Mouse (Mus musculus): Measurements from ENCODE around the gene Hexa.

Gene Hexa

DNA sequence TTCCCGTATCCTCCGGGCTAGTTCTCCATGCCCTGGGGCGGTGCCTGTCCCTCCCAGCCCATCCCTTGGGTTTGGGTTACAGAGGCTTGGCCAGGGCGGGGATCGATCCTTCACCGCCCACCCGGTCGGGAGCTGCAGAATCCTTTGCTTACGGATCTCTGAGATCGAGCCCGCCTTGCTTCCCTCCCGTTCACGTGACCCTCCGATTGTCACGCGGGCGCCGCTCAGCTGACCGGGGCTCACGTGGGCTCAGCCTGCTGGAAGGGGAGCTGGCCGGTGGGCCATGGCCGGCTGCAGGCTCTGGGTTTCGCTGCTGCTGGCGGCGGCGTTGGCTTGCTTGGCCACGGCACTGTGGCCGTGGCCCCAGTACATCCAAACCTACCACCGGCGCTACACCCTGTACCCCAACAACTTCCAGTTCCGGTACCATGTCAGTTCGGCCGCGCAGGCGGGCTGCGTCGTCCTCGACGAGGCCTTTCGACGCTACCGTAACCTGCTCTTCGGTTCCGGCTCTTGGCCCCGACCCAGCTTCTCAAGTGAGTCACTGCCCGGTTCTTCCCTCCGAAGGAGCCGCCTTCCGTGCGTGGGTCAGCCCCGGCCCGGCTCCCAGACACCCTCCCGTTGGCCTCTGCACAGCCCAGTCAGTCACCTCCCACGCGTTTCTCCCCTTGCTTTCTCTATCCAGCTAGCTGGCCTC, at the start of gene Hexa, which contains the start of gene Tmem202:
Hexa (plus strand) TSS at position 100 of the 697 bp plus-strand sequence.
Tmem202 (minus strand) TSS at position 407 of the 697 bp plus-strand sequence.
- DNase-seq (ENCODE audit: low spot score in 2 of 2), result peak; percentile 79 to 88

DNA sequence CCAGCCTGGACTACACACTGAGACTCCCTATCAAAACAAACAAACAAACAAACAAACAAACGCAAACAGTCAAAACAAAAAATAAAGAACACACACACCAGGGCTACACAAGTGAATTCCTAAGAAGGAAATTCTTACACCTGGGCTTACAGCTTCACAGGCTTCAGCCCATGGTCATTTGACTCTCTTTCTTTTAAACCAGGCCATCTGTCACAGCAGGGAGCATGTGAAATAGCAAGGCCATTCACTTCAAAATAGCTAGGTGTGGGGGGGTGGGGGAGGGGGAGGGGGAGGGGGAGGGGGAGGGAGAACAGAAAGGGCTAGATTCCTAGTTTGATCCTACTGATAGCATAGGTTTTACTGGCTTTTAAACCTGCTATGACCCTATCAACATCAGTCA, 31.2 kb upstream of the Hexa start:
- no peak for DNase-seq (ENCODE audit: low spot score in 2 of 2)

DNA sequence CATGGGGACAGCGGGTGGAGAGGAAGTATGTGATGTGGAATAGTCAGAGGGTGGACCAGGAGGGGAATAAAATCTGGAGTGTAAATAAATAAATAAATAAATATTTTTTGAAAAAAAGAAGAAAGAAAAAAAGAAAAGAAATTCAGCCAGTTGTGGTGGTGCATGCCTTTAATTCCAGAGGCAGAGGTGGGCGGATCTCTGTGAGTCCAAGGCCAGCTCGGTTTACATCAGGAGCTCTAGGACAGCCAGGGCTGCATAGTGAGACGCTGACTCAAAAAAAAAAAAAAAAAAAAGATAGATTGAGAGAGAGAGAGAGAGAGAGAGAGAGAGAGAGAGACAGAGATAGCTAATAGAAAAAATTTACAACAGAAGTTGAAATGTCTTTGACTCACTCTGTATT, 27.0 kb upstream of the Hexa start:
- no peak for DNase-seq (ENCODE audit: low spot score in 2 of 2)

DNA sequence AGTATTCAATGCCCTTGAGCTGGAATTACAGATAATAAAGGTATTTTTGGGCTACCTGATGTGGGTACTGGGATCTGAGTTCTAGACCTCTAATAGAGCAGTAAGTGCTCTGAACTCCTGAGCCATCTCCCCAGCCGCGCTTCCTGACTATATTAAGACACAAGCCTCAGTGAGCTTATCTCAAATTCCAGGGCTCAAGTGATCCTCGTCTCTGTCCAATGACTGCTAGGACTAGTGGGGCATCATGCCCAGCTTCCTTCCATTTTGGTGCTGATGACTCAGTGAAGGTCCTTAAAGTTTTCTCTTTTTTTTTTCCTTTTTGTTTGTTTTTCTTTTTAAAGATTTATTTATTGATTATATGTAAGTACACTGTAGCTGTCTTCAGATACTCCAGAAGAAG, 24.3 kb upstream of the Hexa start:
- DNase-seq (ENCODE audit: low spot score in 2 of 2), result no peak

DNA sequence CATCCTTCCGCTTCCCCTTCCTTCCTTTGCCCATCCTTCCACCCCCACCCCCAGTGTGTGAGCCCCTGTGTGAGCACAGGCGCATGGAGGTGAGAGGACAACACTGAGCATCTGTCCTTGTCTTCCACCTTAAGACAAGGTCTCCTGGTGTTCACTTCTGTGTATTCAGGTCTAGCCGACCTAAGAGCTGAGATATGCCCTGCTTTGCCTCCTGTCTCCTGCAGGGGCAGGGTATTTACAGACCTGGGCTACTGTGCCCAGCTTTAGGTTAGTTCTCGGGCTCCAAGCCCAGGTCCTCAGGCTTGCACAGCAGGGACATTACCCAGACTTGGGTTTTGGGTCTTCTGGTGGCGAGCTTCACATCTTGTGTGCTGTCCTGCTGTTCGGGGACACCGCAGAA, 22.2 kb upstream of the Hexa start:
- no peak for DNase-seq (ENCODE audit: low spot score in 2 of 2)

DNA sequence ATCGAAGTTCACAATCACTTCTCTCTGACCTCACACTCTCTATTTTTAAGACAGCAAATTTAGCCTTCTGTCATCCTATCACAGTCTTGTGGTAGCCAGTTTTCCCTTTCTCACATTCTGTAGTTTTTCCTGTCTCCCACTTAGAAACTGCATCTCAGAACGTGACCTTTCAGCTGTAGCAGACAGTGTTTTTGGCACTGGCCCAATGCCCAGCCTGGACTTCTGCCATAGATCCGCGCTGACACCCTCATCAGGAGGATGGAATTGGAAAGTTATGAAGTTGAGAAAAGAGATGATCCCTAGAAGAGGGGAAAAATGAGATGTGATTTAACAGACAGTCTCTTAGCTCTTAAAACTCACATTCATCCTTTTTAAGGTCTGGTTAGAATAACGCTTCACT, 20.4 kb upstream of the Hexa start:
- DNase-seq (ENCODE audit: low spot score in 2 of 2), result peak in 1 of 2 experiments; percentile 63

DNA sequence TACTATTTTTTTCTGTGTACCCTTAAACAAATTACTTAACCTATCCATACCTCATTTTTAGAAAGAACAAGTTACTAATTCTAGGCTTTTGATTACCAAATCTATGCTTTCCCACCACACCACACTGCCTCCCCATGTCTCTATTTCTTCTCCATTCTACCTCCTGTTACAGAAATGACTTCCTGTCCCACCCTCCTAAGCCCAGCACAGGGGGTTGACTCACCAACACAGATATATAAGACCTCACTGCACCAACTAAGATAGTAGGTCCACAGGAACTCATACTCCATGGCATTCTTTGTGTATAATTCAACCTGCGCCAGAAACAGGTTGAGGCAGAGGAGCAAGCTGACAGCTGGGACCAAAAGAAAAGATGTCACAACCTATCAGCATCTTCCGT, 19.9 kb upstream of the Hexa start:
- DNase-seq (ENCODE audit: low spot score in 2 of 2), result no peak

DNA sequence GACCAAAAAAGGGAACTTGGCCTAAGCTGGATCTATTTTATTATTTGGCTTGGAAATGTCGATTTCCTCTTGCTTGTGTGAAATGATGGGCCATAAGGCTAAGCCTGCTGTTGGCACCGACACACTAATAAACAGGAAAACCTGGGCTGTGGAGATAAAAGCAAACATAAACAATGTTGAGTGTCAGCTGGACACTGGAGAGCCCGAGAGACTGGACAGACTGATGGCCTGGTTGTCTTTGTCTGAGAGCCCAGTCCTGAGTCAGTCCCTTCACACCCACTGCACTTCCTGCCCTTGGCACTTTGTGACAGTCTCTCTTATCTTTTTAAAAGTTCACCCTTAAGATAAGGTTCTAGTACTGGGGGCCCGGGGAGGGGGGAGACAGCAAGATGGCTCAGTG, 16.4 kb upstream of the Hexa start:
- DNase-seq (ENCODE audit: low spot score in 2 of 2), result no peak

DNA sequence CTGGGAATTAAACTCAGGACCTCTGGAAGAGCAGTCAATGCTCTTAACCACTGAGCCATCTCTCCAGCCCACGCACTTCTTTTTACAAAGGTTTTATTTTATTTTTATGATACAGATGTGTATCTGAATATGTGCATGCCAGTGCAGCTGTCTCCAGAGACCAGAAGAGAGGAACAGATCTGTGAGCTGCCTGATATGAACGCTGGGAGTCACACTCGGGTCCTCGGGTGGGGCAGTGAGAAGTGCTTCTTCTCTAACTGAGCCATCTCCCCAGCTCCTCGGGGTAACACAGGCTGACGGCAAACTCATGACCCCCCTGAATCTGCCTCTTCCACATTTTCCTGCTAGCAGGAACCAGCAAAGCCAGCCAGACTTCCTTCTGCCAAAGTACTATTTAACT, 12.6 kb upstream of the Hexa start:
- no peak for DNase-seq (ENCODE audit: low spot score in 2 of 2)

DNA sequence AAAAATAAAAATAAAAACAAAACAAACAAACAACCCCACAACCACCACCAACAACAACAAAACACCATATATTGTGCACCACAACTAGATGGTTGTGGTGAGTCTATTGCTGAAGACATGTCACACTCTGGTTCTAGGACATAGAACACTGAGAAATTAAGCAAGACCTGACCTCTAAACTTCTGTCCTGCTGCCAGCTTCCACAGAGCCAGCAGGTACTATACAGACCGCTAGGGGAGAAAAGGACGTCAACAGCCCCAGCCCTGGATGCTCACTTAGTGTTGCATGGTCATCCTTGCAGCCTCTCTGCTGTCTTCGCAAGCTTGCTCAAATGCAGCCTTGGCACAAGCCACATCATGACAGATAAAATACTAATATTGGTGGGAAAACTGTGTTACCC, 11.8 kb upstream of the Hexa start:
- no peak for DNase-seq (ENCODE audit: low spot score in 2 of 2)

DNA sequence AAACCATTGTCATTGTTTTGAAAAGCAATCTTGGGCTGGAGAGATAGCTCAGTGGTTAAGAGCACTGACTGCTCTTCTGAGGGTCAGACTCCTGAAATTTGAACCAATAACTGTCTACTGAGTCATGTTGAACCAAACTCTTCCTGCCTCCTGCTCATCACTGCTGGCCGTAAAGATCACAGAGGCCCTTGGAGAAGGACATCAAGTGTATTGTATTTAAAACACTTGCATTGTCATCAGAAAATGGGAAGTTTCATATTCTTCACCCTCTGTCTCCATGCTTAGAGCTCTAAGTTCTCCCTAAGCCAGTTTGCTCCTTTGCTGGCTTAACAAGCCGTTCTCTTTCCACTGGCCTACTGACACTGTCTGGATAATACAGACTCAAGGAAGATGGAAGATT, 11.1 kb upstream of the Hexa start:
- DNase-seq (ENCODE audit: low spot score in 2 of 2), result no peak

DNA sequence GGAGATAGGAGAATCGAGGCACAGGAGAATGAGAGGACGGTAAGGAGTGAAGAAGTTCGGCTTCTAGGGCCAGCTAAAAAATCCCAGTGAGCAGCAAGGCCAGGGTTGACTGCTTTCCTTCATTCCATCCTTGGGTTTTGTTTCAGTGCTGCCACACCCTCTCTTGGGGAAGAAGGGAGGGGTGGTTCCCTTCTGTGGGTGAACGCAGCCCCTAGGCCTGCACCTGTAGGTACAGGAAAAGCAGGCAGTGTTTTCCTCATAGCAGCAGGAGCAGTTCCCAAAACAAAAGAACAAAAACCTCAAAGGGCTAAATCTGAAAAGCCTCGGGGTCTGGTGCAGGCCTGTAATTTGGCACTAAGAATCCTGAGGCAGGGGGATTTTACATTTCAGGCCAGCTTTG, 7.7 kb upstream of the Hexa start:
- no peak for DNase-seq (ENCODE audit: low spot score in 2 of 2)

DNA sequence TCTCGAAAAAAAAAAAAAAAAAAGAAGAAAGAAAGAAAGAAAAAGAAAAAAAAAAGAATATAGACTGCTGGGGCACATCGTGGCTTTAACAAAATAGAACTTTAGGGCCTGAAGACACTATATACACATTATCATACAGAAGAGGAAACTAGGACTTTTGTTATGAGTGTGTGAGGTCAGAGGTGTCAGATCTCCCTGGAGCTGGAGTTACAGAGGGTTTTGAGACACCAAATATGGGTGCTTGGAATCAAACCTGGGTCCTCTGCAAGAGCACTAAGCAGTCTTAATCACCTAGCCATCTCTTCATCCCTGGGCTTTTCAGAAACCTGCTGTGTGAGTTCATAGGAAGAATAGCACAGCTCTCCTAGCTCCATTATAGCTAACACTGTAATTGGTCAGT, 5.9 kb upstream of the Hexa start:
- no peak for DNase-seq (ENCODE audit: low spot score in 2 of 2)

DNA sequence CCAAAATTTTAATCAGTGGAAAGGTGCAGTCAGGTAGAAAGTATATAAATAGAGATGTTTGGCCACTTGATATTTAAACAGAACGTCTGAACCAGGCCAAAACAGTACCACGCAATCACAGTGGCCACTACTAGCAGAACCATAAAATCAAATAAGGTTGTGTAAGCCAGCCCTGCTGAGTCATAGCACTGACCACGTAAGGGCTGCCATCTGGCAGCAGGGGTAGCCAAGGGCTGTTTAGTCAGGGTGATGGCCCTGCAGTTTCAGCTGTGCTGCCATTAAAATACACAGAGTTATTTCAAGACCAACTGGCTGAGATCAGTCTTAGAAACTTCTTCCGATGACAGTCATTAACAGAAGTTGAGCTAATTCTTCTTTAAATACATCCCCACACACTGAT, 5.5 kb upstream of the Hexa start:
- DNase-seq (ENCODE audit: low spot score in 2 of 2), result no peak

DNA sequence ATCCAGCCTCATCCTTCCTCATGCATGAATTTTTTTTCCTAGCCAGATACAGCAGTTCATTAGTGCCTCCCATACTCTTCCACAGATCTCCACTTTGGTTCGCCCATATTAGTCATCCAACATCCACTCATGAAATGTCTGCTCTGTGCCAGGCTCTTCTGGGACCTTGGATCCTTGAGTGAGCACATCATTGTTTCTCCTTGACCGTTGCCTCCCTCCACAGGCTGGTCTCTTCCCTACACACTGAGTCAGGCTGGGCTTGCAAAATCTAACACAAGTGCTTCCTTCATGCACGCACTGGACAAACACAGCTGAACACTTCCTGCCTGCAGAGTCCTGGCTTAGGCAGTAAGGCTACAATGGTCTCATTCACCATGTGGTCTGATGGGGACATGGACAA, 1.7 kb upstream of the Hexa start:
- DNase-seq (ENCODE audit: low spot score in 2 of 2), result no peak

DNA sequence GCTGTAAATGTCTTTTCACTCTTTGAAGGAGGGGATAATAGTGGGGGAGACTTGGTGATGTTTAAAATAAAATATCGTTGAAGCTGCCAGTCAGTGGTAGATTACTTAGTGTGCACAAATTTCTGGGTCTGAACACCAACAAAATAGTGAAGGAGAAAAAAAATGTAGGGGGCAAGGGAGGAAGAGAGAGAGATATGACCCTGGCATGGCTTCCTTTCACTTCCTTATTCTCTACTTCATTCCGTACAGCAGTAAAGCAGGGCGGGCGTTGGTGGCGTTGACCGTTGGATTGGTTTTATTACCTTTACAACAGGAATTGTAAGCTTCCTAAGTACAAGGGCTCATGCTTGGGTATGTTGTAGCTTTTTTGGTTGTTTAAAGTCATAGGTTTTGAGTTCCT, 2.3 kb downstream of the Hexa start:
- no peak for DNase-seq (ENCODE audit: low spot score in 2 of 2)

DNA sequence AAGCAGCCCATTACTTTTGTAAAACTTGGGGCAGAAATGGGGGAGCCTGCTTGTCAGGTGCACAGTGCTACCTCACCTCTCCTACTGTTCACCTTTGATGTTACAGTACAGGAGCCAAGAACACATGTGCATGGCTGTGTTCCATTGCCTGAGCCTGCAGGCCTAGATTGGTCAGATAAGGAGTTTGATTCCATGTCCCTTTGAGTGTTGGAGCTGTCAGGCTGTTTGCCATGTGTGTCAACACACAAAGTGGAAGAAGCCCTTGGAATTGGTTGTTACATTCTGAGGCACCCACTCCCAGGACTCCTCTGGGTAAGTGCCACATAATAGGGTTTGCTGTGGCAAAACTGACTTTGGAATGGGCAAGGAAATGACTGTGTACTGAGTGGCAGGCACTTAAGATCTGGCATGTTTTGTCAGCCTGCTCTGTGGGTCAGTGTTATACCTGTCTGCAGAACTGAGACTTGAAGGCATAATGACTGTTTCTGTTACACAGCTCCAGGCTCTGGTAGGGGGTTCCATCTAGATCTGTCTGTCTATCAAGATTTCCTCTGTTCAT, 3.5 kb downstream of the Hexa start:
- no peak for DNase-seq (ENCODE audit: low spot score in 2 of 2)

DNA sequence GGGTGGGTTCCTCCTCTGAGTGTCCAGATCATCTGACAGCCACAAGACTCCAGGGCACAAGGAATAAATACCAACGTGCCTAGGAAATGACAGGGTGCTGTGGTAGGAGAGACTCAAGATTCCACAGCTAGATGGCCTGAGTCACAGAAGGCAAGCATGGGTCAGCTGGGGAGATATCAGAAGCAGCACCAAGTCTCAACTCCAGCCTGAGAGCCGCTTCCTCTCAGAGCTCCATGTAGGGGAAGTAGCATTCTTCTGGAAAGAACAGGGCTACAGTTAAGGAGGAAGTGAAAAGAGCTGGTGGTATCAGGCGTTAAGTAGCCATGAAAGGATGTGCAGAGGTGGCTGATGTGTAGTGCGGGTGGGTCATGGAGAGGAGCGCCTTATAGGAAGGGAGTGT, 5.4 kb downstream of the Hexa start:
- no peak for DNase-seq (ENCODE audit: low spot score in 2 of 2)

DNA sequence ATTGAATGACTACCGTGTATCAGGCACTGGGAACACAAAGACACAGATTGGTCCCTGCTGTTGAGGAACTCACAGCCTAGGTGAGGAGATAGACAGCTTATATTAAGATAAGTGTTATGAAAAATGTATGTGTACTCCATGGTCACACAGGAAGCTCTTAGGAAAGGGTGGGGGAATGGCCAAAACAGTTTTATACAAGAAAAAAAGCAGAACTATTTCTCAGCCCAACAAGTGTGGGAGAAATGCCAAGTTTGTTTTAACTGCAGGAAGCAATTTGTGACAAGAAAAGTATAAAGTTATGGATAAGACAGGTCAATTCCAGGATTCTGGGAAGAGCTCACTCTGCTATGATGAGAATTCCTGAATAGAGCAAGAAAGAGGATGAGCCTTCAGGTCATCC, 8.5 kb downstream of the Hexa start:
- DNase-seq (ENCODE audit: low spot score in 2 of 2), result no peak

DNA sequence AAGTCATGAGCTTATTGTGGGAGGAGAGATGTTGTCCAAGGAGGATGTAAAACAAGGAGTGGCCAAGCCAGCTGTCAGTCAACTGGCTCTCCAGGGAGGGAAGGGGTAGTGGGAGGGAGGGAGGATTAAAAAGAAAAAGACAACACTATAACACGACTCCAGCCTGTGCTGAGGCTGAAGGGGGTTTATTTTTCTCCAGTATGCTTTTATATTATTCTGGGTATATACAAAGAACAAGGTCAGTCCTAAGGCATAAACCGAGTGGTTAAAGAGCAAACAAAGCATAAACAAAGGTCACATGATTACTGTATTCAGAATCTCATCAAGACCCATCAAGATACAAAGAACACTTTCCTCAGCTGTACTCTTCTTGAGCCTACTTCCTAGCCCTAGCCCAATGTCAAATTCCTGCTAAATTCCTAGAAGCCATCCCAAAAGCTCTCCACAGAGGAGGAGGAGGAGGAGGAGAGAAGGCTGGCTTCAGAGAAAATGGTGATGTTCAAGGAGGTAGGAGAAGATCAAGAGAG, 9.7 kb downstream of the Hexa start:
- DNase-seq (ENCODE audit: low spot score in 2 of 2), result no peak

DNA sequence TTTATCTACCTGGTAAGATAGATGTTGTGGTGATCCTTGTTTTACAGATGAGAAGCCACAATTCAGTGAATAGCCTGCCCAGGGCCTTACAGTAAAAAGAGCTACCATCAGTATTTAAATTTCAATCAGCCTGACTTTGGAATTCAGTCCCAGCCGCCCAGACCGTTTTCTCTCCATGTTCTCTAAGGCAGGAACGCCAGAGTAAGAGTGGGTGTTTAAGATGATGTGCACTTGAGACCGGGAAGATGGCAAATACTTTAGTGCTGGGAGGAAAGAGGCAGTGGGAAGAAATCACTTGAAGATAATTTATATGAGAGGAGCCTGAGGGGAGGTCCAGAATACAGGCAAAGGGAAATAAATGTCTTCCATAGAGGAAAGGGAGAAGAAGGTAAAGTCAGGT, 10.7 kb downstream of the Hexa start:
- no peak for DNase-seq (ENCODE audit: low spot score in 2 of 2)

DNA sequence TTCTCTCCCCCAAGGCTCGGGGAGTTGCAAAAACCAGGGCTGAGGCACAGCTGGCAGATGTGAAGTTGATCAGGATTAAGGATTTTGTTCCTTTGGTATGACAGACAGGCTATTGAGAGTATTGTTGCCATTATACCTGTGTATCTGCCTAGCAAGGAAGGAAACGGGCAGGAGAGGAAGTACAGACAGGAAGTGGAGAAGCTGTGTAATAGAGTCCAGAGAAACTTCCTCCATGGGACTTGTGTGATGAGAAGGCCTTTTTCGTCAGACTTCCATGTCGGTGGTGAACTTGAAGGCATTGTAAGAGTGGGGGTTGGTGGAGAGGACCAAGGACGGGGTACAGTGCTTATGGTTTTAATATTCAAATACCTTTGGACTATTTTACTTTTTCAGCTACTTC, 11.7 kb downstream of the Hexa start:
- DNase-seq (ENCODE audit: low spot score in 2 of 2), result no peak

DNA sequence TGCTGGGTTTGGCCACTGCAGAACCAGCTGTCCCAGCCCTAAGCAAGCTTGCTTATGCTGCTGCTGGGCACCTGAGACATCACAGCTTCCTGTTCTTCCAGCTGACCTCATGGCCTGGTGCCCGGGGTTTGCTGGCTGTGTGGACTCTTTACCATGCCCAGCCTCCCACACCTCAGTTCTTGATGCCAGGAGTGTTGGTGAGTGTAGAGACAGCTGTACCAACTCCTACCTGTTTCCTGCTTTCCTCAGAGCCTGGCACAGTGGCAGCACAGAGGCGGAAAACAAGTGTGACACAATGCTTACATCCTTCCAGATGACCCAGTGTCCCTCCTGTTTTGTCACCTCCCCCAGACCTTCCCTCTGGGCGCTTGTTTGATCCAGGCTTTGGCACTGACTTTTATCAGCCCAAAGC, 12.3 kb downstream of the Hexa start:
- no peak for DNase-seq (ENCODE audit: low spot score in 2 of 2)

DNA sequence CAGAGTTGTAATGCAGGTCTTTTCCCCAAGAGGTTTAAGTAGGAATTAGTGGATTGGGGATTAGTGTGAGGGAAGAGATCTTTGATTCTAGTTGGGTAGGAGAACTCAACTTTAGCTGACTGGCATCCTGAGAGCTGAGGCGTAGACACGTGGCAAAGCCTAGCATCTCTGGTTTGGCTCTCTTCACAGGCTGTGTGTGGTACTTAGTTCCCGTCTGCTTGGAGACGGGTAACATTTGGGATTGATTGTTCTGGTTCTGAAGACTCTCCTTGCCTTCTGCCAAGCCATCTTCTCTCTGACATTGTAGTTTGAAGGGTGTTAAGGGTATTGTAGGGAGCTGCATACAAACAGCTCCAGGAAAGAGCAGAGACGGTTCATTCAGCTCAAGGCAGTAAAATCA, 13.3 kb downstream of the Hexa start:
- no peak for DNase-seq (ENCODE audit: low spot score in 2 of 2)
